Mouse (Mus musculus) hematopoietic stem cell, adult 5-6 weeks (primary cell): Measurements from ENCODE around the gene Plin5. TPM values are rescaled to one million over a fixed set of nuclear protein-coding genes. Genes with fewer than 3 reads are reported as not detected.

Experiments
- ATAC-seq, 2 experiments: fragments of 125-278 bp in 1 of 2; replicated peaks in 1 of 2; 2 replicates each; pipeline ENCODE4 v1.8.0; 2016 to 2017; ENCODE audit warnings: inconsistent platforms in 2 of 2, mild to moderate bottlenecking in 2 of 2, moderate number of reproducible peaks in 2 of 2, low read depth in 1 of 2, moderate TSS enrichment in 1 of 2; ENCODE audit not compliant: low FRiP score in 2 of 2, poor library complexity in 2 of 2, severe bottlenecking in 2 of 2, insufficient read depth in 1 of 2, low TSS enrichment in 1 of 2
- total RNA-seq: library from RNA; stranded (forward); fragments of 172-1452, 232-1000 nt; gene quantifications from 2 replicates; pipeline ENCODE4 v1.2.3, GENCODE M21; 2017

Plin5 gene
- total RNA-seq, result not detected in 2 replicates

- ATAC-seq, result peak; percentile 32 to 35; a peak in 3 of 4 replicates
Observed at GRCm38 (mm10) chr17:56117251-56117710, at the start of gene Plin5. Gene Plin5, minus strand, starts transcription at chr17:56117596.

- no peak for ATAC-seq
Observed at GRCm38 (mm10) chr17:56165671-56166070, 48.3 kb upstream of the Plin5 start.

DNA sequence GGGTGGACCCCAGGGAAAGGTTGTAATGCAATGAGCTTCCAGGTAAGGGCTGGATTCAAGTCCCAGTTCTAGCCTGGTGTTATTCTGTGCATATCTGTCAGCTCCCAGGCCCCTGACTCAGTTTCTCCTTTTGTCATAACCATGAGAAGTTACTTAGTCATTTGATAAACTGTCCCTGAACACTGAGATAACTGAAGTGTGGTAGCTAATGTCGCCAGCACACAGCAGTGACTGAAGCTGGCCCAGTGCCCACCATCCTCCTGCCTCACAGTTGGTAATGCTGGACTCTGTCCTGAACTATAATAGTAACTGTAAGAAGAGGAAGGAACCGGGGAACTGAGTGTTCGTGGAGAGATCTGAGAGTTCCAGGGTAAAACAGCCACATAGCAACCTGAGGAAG, 47.1 kb upstream of the Plin5 start:
- no peak for ATAC-seq

DNA sequence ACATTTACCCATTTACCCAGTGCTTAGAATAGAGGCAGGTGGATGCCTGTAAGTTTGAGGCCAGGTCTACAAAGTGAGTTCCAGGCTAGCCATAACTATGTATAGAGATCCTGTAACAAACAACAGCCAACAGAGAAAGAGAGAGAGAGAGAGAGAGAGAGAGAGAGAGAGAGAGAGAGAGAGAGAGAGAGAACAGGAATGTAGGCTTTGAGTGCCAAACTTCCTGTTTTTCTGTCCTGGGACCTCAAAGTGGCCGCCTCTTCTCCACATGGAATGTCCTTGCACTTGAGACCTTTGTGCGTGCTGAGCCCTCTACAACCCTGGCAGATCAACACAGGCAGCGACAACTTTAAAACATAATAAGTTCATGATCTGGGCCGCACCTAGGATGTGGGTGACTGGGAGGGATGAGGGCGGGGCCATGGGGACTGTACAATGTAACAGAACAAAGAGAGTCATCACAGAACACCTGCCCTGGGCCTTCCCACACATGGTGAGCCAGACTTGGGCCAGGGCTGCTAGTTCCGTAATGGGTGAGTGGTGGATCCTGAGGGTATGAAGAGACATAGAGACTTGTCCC, 46.2 kb upstream of the Plin5 start:
- ATAC-seq, result no peak

DNA sequence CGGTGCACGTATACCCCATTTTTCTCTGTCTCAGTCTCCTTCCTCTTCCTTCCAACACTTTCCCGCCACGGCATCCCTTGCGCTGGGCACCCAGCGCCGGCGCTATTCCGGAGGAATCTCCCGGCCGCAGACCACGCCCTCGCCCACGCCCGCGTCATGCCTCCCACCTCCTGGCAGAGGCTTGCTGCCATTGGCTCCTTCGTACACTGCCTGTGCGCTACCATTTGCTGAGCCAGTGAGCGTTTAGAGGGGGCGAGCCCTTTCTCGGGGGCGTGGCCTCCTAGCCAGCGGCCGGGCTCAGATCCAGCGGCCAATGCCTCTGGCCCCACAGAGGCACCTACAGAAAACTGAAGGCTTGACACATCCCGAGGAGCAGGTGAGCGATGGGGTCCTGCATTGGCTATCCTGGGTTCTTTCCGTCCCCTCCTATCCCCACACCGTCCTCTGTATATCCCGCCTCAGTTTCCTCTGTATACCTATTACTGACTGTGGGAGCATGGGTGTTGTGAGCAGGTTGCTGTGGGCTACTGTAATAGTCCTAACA, 44.9 kb upstream of the Plin5 start, which contains the start of gene Tnfaip8l1:
Gene Tnfaip8l1, plus strand, starts transcription at position 247 of the 544 bp plus-strand sequence.
- peak; percentile 98 for ATAC-seq

GRCm38 (mm10) chr17:56159729-56160128, 42.3 kb upstream of the Plin5 start:
- peak in 1 of 2 experiments; percentile 20; a peak in 1 of 4 replicates for ATAC-seq

GRCm38 (mm10) chr17:56153643-56154042, 36.2 kb upstream of the Plin5 start:
- ATAC-seq, result peak in 1 of 2 experiments; percentile 46; a peak in 1 of 4 replicates

DNA sequence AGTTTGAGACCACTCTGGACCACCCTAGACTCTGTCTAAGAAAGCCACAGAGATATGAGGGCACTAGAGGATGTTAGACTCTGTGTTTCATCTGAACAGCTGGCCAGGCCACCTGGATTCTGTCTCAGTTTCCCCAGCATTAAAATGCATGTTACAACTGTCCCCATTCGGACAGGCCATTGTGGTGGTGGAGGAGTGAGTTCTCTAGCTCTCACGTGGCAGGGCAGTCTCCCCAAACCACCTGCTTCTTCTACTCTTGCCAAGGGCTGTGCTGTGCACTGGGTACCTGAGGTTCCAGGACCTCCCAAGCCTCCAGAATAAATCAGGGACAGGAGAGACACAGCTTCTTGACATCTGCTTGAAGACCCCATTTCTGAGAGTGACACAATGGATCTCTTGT, 32.5 kb upstream of the Plin5 start:
- ATAC-seq, result no peak

GRCm38 (mm10) chr17:56148790-56149618, 31.6 kb upstream of the Plin5 start:
- ATAC-seq, result 0 out of 4 replicates have a peak, but pooled peaks of 1 of the 2 experiments have one; percentile 13

DNA sequence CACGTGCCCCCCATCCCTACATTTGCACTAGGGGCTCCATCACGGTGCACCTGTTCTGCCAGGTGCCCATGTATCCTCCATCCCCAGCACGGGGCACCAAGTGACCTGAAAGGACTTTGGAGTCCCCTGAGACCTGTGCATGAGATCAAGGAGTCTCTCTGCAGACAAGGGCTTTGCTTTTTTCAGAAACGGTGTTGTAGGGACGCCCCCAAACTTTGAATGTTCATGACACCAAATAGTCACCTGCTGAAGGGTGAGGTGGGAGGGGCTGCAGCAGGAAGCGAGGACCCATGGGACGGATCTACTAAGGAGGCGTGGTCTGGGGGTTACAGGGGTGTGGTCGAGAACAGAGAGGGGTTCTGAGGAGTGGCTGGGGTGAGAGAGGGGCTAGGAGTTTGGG, 30.9 kb upstream of the Plin5 start:
- no peak for ATAC-seq

DNA sequence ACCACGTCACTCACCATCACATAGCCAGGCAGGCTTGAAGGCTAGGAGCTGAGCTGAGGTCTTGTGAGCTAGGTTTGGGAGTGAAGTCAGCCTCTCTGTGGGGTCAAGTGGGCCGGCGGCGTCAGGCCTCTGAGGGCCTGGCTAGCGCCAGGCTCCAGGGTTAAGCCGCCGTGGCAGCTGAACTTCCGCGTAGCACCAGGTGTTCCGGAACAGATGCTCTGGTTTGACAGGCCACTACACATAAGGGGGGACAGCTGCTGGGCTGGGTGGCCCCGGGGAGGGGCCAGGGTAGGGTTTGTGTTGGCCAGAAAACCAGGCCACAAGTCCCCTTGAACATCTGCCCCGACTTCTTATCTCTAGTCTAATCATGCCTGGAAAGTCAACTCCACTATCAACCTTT, 30.0 kb upstream of the Plin5 start:
- no peak for ATAC-seq

- ATAC-seq, result no peak
Observed at GRCm38 (mm10) chr17:56146131-56146530, 28.7 kb upstream of the Plin5 start.

- no peak for ATAC-seq
Observed at GRCm38 (mm10) chr17:56144546-56144945, 27.1 kb upstream of the Plin5 start.

DNA sequence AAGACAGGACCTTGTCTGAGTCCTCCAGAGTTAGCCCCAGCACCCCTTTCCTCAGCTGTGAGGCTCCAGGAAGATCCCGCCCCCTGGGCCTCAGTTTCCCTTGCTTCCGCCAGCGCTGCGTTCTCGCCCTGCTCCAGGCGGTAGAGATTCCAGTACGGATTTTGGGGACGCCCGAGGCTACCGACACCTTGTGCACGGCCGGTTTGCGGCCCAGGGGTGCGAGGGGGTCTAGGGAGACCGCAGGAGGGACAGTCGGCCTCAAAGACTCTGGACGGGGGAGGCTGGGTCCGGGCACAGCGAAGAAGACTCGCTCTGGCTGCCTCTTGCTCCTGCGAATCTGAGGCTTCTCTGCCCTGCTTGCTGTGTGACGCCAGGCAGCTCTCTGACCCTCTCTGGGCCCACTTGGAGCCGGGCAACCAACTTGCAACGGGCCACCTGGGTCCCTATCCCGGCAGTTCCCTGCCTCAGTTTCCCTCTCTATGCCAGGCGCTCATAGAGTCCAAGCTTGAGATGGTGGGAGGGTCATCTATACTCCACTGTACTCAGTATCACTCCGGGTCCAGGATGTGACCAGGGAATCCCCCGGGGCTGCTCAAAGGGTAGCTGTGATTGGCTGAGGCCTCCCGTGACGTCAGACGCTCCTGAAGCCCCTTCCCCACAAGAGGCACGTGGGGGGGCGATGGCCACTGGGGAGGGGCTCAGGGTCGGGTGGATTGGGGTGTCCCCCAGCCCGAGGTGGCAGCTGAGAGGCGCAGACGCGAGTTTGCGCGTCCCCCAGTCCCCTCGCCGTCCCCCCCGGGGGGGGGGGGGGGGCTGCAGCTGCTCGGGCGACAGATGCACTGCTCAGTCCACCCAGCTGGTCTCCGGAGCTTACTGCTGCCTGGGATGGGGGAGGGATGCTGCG, 24.6 kb upstream of the Plin5 start:
- peak in 1 of 2 experiments; percentile 18; a peak in 1 of 4 replicates for ATAC-seq

DNA sequence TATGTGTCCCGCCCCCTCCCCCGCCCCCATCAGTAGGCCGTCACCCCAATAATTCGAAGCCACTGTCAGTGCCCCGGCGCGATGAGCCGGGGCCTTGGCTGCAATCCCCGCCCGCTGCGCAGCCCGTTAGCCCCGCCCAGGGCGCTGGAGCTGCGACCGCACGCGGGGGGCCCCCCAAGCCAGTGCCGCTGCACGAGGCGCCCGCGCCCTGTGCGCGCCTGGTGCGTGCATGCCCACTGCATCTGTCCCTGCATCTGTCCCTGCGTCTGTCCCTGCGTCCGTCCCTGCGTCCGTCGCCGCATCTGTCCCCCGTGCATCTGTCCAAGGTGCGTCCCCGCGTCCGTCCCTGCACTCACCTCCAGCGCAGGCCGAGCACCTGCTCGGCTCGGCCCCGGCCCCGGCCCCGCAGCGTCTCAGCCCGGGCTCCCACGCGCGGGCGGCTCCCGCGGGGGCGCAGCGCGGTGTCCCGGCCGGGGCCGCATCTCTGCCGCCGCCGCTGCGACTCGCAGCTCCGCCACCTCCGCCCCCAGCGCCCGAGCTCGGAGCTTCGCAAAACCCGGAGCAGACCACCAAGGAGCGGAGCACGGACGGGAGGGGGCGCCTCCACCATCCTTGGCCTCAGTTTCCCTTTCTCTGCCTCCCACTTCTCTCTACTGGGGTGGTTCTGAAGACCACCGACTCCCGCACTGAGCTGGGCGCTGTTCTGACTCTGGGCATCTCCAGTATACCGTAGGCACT, 22.6 kb upstream of the Plin5 start, which contains the start of gene Sema6b:
Gene Sema6b, minus strand, starts transcription at position 486 of the 738 bp plus-strand sequence.
- no peak; a peak in 1 of 4 replicates for ATAC-seq

- ATAC-seq, result no peak
Observed at GRCm38 (mm10) chr17:56139355-56139754, 22.0 kb upstream of the Plin5 start.
